Mouse (Mus musculus) ES-E14 (cell line): ENCODE results near the gene Plekhg1.

Source experiments
- CHD2 ChIP-seq: IDR thresholded peaks from 2 replicates; pipeline ENCODE4 v1.6.1; 2014; ENCODE audit warnings: mild to moderate bottlenecking, low read depth, low read length, inconsistent platforms
- MAFK ChIP-seq: IDR thresholded peaks from 2 replicates; pipeline ENCODE4 v1.6.1; 2014; ENCODE audit warnings: mild to moderate bottlenecking, low read depth, low read length, inconsistent platforms; ENCODE audit not compliant: insufficient read depth
- ZC3H11A ChIP-seq: IDR thresholded peaks from 2 replicates; pipeline ENCODE4 v1.6.1; 2012; ENCODE audit warnings: low read depth, mild to moderate bottlenecking, inconsistent platforms, low read length, borderline replicate concordance
- ZNF384 ChIP-seq: IDR thresholded peaks from 2 replicates; pipeline ENCODE4 v1.6.1; 2012; ENCODE audit warnings: low read depth, low read length, inconsistent platforms

- TF ChIP-seq ZNF384 (no peak), CHD2 (no peak), MAFK (no peak), ZC3H11A (no peak)
These were observed 124.0 kb downstream of the Plekhg1 start for GRCm38 (mm10) chr10:3864196-3864540.
